Mouse (Mus musculus): Measurements from ENCODE around the gene Mrps21. TPM values are rescaled to one million over a fixed set of nuclear protein-coding genes. Genes with fewer than 3 reads are reported as not detected.
"Not testable (repeated sequence)": the region's sequence is repeated elsewhere in the genome, so short reads cannot be mapped to it uniquely, and the experiment has no call there.

Mrps21 gene
- total RNA-seq, 2 experiments from 2014 or later = 269 to 279 TPM

DNA sequence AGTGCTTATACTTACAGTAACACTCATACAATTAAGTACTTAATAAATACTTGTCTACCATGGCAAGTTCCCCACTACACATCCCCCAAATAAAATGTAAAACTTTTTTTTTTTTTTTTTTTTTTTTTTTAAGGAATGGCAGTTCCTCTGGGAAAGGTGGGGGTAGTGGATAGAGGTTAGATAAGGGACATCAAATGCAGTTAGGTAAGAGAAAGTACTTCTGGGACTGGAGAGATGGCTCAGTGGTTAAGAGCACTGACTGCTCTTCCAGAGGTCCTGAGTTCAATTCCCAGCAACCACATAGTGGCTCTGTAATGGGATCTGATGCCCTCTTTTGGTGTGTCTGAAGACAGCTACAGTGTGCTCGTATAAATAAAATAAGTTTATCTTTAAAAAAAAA lies 14.3 kb downstream of the Mrps21 start:
- intact Hi-C loops (cut with DNase I); DNase-seq: not testable (repeated sequence)

DNA sequence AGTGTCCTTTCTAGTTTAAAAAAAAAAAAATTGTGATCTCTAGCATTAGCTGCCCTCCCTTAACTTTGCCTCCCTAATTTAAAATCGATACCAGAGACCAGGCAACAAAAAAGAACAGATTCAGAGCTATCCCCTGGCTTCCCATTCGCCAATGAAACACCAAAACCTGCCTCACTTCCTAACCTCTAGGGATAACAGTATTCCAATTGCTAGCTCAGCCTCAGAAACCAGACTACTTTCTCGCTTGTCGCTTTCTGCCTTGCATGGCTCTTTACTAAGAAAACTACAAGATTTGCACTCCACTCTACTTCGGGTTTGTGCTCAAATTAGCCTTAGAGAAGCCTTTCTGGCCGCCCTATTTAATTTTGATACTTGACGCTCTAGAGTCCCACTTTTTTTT lies 15.2 kb downstream of the Mrps21 start:
- no peak for DNase-seq
- intact Hi-C loops (cut with DNase I) = no loop called here

DNA sequence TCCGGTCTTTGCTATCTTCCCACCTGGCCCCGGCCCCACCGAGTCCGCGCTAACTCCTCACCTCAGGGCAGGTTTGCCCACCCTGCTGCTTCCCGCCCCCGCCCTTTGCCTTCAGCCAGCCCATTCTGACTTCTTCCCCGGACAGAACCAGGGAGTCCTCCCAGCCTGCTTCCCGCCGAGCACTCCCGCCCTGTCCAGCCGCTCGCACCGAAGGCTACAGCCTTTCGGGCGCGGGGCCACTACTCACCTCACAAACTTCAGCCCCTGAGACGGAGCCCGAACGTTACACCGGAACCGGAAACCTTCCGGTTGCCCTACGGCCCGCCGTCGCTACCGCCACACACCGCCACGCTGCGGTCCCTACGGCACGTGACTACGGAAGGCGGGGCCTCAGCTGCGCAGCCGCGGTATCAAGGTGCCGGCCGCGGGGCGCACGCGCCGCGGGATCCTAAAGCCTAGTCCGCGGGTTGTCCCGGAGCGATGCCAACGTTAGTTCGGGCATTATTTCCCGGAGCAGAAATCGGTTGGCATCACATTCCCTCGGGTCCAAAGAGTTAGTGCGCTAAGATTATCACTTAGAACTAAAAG lies 15.7 kb downstream of the Mrps21 start, which contains the start of gene Prpf3:
TSS of gene Prpf3 (minus strand) at position 384 of the 588 bp plus-strand sequence.
- DNase-seq = peak; percentile 97
- intact Hi-C loops (cut with DNase I) = no loop called here

DNA sequence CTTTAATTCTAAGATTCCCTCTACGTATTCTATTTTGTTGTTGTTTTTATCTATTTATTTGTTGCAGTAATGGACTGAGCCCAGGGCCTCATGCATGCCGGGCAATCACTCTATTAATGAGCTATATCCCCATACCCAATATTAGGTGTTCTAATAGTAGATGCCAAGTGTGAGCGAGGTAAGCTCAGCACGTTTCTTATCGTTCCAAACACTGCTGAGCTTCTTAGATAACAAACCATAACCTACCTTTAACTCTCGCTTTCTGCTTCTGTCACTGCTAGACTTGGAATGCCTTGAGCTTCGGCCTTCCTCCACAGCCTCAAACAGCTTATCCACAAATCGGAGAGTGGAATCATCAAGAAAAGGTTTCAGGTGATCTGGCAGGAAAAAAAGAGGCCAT lies 20.0 kb downstream of the Mrps21 start:
- intact Hi-C loops (cut with DNase I) = no loop called here
- DNase-seq = no peak

DNA sequence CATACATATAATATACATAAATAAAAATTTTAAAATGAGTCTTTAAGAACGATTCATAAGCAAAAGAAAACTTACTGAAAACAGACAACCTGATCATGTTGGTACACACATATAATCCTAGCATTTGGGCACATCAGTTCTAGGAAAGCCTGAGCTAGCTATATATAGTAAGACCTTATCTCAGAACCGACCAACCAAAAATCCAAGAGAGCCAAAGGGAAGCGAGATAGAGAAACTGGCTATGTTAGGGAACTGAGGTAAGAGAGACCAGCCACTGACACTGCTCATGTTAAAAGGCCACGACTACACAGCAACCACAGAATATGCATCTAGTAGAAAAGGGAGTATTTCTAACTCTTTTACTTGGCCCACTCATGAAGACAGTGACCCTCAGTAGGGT lies 20.7 kb downstream of the Mrps21 start:
- intact Hi-C loops (cut with DNase I) = no loop called here

DNA sequence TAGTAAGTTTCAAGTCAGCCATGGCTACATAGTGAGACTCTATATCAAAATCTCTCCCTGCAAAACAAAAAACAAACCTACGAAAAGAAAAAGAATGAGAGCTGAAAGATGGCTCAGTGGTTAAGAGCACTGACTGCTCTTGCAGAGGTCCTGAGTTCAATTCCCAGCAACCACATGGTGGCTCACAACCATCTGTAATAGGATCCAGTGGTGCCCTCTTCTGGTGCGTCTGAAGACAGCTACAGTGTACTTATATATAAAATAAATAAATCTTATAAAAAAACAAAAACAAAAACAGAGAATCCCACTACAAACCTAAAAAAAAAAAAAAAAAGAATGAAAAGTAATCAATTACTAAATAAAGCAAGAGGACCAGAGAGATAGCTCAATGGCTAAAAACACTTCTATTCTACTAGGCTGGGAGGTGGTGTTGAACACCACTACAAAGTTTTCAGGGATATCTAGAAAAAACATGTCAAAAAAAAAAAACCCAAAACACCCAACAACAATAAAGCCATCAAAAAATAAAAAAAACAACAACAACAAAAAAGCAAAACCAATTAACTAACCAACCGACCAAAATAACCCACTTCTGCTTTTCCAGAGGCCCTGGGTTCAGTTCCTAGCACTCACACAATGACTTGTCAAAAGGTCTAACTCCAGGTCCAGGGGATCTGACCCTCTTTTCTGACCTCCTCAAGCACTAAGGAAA lies 28.7 kb downstream of the Mrps21 start:
- no peak for DNase-seq
- intact Hi-C loops (cut with DNase I) = no loop called here

More for the DNA sequence above, 20.7 kb downstream of the Mrps21 start:
- peak in 1 of 2 experiments; percentile 20 for DNase-seq

DNA sequence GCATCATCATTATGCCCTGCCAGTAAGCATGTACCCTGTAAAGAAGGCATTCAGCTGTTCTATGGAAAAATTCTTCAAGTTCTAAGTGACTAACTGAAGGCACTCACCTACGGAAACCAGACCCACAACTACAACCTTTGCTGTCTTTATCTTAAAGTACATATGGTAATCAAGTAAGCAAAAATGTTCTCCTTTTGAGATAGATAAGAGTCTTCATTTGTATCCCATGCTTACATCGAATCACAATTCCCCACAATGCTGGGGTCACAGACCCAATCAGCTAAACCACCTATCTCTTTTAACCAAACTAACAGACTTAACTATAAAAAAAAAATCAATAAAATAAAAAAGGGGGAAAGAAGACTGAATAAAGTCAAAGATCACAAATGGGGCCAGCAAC lies 32.1 kb downstream of the Mrps21 start:
- intact Hi-C loops (cut with DNase I) = loop anchor here (10.0 kb wide), 1 partner anchor 494 kb away; no protein-coding TSS in a partner anchor
- no peak for DNase-seq

DNA sequence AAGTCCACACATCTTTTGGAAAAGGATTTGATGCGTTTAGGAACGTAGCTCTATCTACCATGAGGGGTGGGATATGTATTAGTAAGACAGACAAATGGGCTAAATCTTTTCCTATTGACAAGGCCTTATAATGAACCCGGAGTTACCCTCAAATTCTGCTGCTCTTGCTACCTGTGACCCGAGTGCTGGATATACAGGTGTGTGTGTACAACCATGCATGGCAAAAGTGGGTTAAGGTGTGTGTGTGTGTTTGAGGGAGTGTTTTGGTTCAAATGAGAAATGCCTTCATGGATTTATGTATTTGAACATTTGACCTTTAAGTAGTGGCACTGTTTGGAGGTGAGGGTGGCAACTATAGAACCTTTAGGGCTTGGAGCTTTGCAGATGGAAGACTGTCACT lies 42.3 kb downstream of the Mrps21 start:
- no peak for DNase-seq
- intact Hi-C loops (cut with DNase I) = no loop called here

DNA sequence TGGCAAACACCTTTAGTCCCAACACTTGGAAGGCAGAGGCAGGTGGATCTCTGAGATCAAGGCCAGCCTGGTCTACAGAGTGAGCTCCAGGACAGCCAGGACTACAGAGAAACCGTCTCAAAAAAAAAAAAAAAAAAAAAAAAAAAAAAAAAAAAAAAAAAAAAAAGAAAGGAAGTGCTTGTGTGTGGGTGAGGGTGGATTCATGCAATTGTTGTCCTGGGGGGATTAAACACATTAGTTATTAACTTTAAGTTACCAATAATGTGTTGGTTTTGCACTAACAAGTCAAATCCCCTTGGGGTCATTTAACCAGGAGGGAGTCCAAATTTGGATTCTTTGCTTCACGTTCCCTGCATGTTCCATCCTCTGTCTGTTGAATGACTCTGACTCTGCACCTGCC lies 45.0 kb downstream of the Mrps21 start:
- intact Hi-C loops (cut with DNase I) = no loop called here
- no peak for DNase-seq

DNA sequence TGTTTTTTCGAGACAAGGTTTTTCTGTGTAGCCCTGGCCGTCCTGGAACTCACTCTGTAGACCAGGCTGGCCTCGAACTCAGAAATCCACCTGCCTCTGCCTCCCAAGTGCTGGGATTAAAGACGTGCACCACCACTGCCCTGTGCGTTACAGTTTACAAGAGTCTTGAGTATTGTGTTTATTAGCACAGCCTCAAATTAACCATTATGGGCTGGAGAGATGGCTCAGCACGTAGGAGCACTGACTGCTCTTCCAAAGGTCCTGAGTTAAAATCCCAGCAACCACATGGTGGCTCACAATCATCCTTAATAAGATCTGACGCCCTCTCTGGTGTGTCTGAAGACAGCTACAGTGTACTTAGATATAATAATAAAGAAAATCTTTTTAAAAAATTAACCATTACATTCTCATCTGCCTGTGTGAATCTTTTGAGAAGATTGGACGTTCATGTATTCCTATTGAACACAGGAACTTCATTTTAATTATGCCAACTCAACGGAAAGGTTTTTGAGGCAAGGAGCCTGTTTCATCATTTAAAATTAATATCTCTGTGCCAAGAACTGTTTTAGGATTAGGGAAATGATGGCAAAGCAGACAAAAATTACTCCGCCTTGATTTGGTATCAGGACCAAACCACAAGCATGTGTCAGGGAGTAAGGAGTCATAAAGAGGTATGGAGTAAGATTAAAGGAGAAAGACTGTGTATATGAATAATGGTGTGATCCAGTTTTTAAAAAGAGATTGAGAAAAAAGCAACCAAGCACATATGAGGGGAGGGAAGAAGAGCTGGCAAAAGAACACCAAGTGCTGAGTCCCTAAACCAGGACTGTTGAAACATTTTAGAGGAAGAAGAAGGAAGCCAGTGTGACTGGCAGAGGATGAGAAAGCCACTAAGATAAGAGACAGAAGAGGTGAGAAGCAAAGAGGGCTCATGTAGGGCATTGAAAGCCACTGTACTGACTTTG lies 51.0 kb downstream of the Mrps21 start:
- no peak for DNase-seq
- intact Hi-C loops (cut with DNase I) = no loop called here

DNA sequence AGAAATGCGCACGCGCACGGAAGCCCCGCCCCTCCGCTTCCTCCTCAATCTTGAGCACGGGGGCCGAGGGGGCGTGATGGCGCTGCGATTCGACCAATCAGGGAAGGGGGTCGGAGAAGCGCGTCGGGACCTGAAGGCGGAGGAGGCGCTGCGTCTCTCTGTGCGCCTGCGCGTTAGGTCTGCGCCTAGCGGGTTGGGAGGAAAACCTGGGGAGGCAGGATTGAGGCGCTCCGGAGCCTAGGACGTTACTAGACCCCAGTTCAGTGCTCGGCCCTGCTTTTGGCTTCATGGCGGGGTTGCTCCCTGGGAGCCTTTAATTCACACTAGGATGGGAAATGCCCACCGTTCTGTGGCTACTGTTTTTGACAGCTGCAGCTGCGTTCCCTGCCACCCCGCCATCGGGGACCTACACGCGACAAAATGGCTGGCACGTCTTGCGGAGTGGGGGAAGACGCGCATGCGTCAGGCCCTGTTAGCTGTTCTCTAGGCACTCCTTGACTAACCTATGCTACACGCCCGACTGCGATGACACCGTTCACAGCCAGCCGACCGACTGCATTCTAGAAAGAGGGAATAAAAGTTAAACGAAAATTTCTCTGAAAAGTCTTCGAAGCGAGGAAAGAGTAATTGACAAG lies 51.9 kb downstream of the Mrps21 start:
- intact Hi-C loops (cut with DNase I) = loop anchor here (5.0 kb wide), 1 partner anchor 132 kb away; the partner anchor contains the start of gene Adamtsl4
- peak; percentile 100 for DNase-seq

DNA sequence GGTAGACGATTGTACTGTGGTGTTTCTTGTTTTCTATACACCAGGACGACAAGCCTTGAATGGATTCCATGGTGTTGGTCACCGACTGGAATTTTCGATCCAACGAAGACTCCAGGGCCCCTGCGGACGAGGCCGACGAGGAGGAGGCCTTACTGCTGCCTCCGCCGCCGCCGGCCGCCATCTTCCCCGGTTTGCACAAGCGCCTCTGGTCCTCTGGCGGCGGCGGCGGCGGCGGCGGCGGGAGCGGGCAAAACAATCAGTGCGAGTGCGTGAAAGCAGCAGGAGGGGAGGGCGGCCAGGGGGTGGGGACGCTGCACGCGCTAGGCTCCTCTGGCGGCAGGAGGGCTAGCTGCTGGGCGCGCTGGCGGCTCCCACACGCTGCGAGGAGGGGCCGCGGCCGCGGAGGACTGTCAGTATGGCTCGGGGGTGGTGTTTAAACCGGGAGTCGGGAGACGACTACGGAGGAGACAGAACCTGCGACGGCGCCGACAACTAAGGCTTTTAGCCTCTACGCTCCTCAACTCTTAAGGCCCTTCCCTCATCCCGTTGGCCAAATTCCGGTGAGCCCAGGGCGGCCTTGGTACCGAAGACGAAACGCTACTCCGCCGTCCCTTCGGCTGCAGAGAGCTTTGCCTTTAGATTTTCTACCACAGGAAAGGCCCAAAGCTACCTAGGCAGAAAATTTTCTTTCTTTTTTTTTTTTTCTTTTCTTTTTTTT lies 52.6 kb downstream of the Mrps21 start, which contains the start of gene Rprd2:
TSS of gene Rprd2 (minus strand) at position 293 of the 718 bp plus-strand sequence.
- peak; percentile 83 to 85 for DNase-seq
- intact Hi-C loops (cut with DNase I) = loop anchor here (5.0 kb wide), 1 partner anchor 131 kb away; the partner anchor contains the start of gene Adamtsl4

DNA sequence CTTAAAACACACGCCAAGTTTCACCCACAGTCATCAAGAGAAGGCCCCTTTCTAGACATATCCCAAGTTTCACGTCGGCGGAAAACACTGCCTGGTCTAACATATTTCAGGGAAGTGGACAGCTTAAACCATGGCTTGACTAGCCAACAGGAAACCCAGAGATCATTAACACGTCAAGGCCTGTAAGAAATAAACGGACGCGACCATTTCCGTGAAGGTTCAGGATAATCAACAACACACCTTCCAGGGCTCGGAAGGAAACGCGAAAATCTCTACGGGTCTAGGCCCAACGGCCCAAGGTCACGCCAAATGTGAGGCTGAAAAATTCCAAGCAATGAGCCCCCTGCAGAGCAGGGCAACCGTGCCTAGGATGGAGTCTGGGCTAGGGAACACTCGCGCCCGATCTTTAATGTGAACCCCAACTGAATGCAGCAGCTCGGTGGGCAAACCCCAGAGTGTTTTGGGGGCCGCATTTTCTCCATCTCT lies 53.2 kb downstream of the Mrps21 start:
- peak; percentile 61 to 74 for DNase-seq
- intact Hi-C loops (cut with DNase I) = loop anchor here (5.0 kb wide), 1 partner anchor 131 kb away; the partner anchor contains the start of gene Adamtsl4

DNA sequence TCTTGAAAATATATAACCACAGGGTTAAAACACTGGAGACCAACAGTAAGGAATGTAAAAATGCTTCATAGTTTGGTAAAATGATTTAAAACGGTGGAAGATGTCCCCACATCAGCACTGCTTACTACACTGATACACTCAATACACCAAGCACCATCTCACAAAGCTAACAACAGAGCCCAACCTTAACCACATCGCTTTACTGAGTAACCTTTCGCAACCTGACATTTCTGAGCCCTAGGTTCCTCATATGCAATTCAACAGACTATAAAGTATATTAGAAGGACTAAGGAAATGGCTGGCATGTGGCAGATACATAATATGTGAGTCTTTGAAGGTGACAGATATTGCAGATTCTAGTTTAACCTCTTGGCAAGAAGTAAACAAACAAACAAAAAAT lies 54.6 kb downstream of the Mrps21 start:
- no peak for DNase-seq
- intact Hi-C loops (cut with DNase I) = loop anchor here (5.0 kb wide), 1 partner anchor 129 kb away; the partner anchor contains the start of gene Adamtsl4

Other genes starting within 250 kb of the Mrps21 start
- 10 to 100 TPM; 61.4 to 63.6 TPM for gene Ensa, start 246.5 kb downstream of the Mrps21 start, total RNA-seq (2021)
- 100 to 1,000 TPM; 147 to 161 TPM for gene Mcl1, start 212.7 kb downstream of the Mrps21 start, total RNA-seq (2021)
- 10 to 100 TPM; 32.2 to 37.4 TPM for gene Adamtsl4, start 183.6 kb downstream of the Mrps21 start, total RNA-seq (2021)
- 10 to 100 TPM; 49.2 to 59.2 TPM for gene Ecm1, start 131.9 kb downstream of the Mrps21 start, total RNA-seq (2021)
- gene Tars2, start 111.3 kb downstream of the Mrps21 start, total RNA-seq (2021) = 10 to 100 TPM; 33.5 to 39.6 TPM
- 10 to 100 TPM; 51.4 to 53.4 TPM for gene Rprd2, start 52.7 kb downstream of the Mrps21 start, total RNA-seq (2021)
- 10 to 100 TPM; 22.7 to 23.4 TPM for gene Prpf3, start 15.6 kb downstream of the Mrps21 start, total RNA-seq (2021)
- gene Ciart, start 10.7 kb upstream of the Mrps21 start, total RNA-seq (2021) = 1 to 10 TPM; 2.2 to 2.9 TPM
- gene BC028528, start 20.5 kb upstream of the Mrps21 start, total RNA-seq (2021) = 10 to 100 TPM; 26.1 to 38.7 TPM
- 100 to 1,000 TPM; 147 to 151 TPM for gene Aph1a, start 22.4 kb upstream of the Mrps21 start, total RNA-seq (2021)
- 100 to 1,000 TPM; 142 to 150 TPM for gene Car14, start 33.2 kb upstream of the Mrps21 start, total RNA-seq (2021)
- 100 to 1,000 TPM; 102 to 109 TPM for gene Anp32e, start 57.7 kb upstream of the Mrps21 start, total RNA-seq (2021)
- 100 to 1,000 TPM; 111 to 118 TPM for gene Plekho1, start 124.5 kb upstream of the Mrps21 start, total RNA-seq (2021)
- gene Vps45, start 186.9 kb upstream of the Mrps21 start, total RNA-seq (2021) = 10 to 100 TPM; 24.7 to 34.4 TPM
- gene Otud7b, start 233.0 kb upstream of the Mrps21 start, total RNA-seq (2021) = 10 to 100 TPM; 50.9 to 51.0 TPM

Measured in heart, postnatal 10 days (tissue).